Mouse (Mus musculus) left cerebral cortex, postnatal 25 days (tissue): ENCODE measurements around the gene Megf11. TPM values are rescaled to one million over a fixed set of nuclear protein-coding genes. Genes with fewer than 3 reads are reported as not detected.

Experiments used
- DNase-seq, 2 experiments: peaks; one replicate each; pipeline ENCODE4 v3.0.0; 2022; ENCODE audit warnings: low spot score in 2 of 2, mixed read lengths in 1 of 2
- intact Hi-C: fragments of 180-260 bp; cut with DNase I; formaldehyde crosslinking; loops from one replicate; pipeline ENCODE4 v1.15.1; 2025
- total RNA-seq, 2 experiments: library from RNA; stranded (reverse); gene quantifications; 2 replicates each; pipeline ENCODE4 v1.2.3; 2021

Gene Megf11
- total RNA-seq, 2 experiments from 2014 or later = 12.9 to 15.2 TPM

DNA sequence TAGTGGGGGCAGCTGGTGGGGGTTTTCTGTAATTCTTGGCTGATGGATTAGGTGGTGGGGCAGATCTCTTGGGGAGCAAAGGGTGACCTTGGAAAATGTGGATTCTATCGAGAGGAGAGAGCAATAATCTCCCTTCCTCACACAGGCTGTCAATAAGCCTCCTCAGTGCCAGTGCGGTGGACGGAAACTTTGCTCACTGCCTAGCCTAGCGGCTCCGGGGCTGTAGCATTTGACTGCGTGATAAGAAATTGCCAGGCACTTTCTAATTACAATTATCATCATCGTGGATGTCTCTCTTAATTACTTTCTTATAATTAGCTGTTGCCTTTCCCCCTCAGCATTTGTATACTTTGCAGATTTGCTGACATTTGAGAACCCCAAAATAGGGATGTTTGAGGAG, 157.7 kb downstream of the Megf11 start:
- no peak for DNase-seq
- intact Hi-C loops = no loop called here

DNA sequence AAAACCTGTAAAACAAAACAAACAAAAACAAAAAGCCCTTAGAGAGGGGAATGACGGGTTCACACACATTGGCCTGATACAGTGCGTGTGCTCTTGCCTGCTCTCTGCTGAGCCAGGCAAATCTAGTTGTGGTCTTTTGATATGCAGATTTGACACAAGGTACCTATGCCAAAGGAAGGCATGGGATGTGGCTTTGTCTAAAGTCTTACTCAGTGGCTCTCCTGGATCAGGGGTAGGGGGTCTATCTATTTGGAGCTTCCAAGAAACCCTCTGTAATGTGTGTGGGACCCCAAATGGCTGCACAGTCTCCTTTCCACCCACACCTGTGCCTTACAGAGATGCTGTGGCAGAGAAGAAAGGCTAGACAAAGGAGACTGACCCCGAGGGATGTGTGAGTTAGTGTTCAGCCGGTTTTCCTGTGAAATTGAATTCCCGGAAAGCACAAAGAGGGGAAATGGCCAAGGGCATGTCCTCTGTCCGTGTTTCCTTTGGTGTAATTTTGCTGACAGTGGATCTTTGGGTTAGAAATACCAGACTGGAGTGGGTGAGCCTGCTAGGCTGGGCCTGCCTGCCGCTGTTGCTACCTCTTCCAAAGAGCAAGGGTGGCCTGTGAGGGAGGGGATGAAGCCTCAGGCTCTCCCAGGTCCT, 161.0 kb downstream of the Megf11 start:
- intact Hi-C loops = no loop called here
- DNase-seq = no peak

DNA sequence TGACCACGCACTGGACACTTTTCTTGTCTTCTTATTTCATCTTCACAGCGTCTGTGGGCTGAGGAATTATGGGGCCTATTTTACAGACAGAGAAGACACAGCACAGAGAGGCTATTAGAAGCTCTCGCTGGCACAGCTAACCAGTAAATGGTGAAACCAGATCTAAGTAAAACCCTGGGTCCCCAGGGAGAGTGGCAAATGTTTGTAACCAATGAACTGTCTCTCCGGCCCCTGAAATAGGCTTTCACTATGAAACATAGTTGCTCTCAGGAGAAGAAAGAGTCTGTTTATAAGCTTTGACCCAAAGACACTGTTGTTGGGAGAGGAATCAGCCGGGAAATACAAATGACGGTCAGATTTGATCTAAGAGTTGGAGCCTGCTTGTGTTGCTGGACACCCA, 162.9 kb downstream of the Megf11 start:
- no peak for DNase-seq
- intact Hi-C loops = no loop called here

DNA sequence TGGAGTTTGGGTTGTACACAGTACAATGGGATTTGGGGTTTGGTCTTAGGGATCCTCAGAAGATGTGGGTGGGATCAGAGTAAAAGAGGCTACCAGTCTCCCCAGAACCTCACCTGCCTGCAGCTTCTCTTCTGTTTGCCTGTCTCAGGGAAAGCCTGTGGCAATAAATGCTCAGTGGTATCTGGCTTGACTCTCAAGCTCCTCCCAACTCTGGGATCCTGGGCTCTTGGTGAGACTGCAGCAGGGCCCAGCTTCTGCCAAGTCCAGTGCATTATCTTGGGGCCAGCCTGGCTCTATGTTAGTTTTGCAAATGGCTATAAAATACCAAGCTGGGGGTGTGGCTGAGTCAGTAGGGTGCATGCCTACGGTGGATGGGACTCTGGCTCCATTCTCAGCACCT, 165.9 kb downstream of the Megf11 start:
- no peak for DNase-seq

DNA sequence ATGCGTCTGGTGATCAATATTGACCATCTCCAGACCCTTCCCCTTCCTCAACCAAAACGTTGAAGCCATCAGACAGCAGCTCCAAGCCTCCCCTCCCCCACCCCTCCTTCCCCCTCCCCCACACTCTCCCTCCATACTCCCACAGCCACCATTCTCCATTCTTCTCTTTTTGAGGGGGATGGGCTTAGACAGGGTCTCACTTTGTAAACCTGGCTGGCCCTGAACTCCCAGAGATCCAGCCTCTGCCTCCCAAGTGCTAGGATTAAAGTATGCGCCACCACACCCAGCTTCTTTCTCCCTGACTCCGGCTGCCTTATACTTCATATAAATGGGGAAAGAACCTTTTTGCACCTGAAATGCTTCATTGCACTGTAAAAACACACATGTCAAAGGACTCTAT, 166.6 kb downstream of the Megf11 start:
- intact Hi-C loops = no loop called here
- DNase-seq = no peak

More for the DNA sequence above, 165.9 kb downstream of the Megf11 start:
- intact Hi-C loops = no loop called here

DNA sequence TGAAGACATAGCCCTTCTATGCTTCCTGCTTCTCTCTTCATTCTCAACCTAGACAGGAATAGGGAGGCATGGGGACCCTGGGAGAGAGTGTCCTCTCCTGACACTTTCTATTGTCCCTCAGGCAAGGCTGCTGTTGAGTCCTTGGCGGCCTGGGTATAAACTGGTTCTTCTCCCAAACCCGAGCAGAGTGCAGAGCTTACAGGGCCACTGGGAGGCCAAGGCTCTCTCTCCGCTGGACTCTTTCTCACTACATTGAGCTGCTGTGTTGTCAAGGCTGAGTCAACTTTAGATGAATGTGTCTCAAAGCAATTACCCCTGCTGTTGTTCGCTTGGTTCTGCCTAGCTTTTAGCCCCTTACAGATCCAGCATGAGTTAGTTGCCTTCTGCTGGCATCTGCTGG, 168.0 kb downstream of the Megf11 start:
- DNase-seq = no peak
- intact Hi-C loops = no loop called here

DNA sequence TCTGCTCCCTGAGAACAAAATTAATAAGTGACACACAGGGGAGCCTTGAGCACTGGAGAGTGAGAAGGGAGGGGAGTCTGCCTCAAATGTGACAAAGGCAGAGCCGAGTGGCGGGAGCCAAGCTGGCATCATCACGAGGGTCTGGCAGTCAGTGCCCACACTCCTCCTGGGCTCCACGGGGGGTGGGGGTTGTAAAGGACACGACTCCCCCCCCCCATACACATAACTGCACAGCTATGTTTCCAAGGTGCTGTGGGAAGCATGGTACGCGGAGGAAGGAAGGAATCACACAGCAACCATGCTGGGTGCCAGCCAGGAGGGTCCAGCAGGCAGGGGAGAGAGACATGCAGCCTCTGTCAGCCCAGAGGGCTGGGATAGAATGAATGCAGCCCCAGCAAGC, 170.2 kb downstream of the Megf11 start:
- intact Hi-C loops = no loop called here
- DNase-seq = no peak

DNA sequence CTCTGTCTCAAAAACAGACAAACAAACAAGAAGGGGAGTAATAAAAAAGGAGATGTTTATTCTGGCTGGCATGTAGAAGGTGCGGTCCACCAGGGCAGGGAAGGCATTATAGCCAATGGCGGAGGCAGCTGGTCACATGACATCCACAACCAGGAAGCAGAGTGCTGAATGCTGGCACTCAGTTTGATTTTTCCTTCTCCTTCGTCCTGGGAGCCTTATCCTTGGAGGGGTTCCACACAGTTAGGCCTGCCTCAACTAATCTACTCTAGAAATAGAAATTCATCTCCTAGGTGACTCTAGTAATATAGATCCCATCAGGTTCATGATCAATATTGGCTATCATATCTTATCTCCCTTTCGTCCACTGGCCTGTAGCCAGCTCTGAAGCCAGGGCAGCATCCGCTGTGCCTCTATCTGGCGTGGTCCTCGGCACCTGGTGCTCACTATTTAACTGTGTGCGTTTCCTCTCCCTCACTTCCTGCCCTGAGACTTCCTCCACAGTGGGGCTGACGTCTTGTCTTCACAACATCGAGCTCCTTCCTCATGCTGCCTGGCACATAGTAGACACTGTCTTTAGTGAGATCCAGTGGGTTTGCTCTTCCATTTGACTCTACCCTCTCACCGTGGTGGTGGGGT, 171.8 kb downstream of the Megf11 start:
- no peak for DNase-seq
- intact Hi-C loops = no loop called here

DNA sequence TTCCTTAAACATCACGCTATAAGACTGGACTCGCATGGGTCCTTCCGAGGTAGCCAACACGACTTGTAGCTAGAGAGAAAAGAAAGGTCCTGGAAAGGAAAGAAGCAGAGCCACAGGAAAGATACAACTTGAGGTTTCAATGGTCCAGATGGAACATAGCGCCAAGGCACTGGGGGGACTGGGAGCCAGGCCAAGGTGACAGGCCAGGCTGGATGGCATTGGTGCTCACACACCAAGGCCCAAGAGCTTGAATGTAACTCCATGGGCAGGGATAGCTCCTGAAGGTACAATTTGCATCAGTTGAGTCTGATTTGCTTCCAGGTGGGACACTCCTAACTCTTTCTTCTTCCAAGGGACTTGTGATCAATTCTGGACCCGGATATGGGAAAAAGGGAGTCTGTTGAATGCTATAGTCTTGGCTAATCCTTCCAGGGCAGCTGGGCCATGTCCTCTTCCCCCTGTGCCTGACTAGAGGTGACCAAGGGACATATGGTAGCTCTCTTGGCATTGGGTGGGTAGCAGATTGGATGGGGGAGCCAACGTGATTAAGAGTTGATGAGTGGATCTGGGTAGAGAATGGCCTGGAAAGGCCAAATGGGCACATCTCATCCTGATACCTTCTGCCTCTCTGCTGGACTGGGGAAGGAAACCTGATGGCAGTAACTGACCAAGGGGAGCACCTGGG, 172.6 kb downstream of the Megf11 start:
- no peak for DNase-seq
- intact Hi-C loops = no loop called here

DNA sequence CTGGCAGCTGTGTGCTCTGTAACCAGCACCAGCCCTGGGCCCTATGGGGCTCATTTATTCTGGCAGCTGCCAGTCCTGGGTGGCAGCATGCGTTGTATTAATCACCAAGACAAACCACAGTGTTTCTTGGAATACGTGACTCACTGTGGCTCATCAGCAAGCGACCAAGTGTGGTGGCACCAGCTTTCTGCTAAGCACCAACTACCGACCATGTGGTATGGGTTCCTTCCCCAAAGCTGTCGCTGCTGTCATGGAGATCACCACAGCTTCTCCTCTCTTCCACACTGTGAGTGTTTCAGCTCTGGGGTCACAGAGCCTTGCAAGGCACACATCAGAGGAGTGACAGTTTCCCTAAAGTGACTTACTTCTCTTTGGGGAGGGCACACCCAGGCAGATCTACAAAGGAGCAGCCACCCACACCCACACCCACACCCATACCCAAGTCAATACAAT, 178.9 kb downstream of the Megf11 start:
- intact Hi-C loops = no loop called here
- DNase-seq = peak in 1 of 2 experiments; percentile 7

DNA sequence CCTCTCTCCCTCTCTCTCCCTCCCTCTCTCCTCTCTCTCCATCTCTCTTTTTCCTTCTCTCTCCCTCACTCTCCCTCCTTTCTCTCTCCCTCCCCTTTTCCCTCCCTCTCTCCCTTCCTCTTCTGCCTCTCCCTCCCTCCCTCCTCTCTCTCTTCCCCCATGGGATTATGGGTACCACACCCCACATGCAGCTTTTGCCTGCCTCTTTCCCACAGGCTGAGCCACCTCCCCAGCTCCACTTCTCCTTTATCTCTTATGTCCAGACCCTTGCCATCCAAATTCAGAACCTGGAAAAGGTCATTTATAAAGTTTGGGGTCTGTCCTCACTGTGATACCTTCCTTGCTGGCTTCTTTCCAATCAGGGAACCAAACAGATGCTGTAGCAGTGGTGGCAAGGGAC, 180.5 kb downstream of the Megf11 start:
- DNase-seq = no peak
- intact Hi-C loops = no loop called here

DNA sequence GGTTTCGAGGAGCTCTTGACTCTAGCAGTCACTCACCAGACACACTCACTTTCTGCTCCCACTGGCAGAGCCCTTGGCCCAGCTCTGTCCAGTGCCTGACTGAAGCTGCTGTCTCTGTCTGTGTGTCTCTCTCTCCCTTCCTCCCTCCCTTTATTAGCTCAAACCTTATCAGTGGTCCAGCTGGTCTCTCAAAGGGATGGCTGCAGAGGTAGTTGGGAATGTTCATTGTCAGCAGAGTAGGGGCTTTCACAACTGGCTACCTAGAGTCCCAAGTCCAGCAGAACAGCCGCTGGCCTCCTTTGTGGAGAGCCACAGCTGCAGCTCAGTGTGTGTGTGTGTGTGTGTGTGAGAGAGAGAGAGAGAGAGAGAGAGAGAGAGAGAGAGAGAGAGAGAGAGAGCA, 180.9 kb downstream of the Megf11 start:
- intact Hi-C loops = no loop called here
- DNase-seq = no peak

DNA sequence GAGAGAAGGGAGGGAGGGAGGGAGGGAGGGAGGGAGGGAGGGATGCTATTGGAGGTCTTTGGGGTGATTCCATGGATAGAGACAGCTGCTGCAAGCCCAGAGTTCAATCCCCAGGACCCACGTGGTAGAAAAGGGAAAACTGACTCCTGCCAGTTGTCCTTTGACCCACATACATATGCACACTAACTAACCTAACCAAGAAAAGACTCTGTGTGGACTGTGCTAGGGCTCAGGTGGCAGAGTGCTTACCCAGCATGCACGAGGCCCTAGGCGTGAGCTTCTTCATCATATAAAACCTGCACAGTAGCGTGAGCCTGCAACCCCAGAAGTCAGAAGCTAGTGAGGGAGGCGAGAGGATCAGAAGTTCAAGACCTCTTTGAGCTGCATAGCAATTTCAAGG, 182.1 kb downstream of the Megf11 start:
- DNase-seq = no peak
- intact Hi-C loops = no loop called here

DNA sequence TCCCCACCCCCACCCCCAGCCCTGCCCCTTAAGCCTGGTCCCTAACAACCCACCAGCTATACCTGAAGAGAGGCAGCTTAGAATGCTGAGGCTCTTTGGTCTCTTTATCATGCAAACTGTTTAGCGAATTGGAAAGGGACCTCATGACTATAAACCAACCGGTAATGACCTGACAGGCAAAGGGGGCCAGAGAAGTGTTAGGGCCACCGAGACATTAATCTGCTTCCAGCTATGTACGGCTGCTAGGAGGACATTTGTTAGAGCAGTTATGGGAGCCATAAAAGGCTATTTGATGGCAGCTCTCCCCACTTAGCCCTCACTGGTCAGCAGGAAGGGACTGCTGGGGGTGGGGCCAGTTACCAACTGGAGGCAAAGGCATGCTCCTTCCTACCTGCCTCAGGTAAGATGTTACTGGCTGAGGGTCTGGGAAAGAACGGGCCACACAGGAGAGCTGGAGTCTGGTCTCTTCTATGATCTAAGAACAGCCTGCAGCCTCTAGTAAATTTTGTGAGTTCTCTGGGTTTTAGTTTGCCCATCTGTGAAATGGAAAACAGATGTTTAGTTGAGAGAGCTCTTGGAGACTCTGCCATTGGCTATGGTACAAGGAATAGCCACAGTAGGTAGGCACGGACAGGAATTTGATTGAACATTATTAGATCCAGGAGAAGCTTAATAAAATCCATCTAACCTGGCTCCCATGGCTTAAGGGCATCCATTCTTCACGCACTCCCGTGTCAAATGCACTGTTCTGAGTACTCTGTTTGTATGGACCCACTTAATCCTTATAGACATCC, 183.2 kb downstream of the Megf11 start:
- intact Hi-C loops = no loop called here
- no peak for DNase-seq

DNA sequence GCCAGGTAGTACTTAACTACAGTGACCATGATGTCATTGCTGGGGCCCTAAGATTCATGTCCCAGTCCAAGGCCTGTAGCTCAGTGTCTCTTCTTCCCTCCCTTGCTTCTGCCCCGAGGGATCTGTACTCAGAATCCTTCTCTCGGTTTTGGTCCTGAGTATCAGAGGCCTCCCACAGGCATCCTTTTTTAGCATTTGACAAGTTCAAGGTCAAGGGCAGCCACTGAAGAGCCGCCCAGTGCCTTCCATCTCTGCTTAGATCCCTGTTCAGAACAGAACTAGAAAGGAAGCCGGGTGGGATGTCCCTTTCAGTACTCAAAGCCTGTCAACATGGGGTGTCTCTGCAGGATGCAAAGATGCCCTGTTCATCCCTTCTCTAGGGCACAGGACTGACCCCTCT, 185.0 kb downstream of the Megf11 start:
- DNase-seq = no peak

DNA sequence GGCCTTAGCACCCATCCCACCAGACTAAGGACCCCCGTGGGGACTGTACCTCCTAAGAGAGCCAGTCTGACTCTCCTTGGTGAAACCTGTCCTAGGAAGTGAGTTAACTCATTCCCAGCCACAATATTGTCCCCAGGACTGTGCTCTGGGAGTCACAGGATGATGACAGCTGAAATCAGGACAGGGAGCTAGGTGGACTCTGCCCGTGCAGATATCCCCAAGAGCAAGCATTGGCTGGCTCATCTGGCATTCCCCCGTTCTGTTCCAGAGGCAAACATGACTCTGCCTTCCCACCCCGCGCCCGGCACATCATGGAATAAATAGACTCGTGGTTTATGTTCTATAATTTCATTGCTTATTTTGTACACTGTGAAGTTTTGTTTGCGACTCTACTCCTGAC, 185.7 kb downstream of the Megf11 start:
- no peak for DNase-seq
- intact Hi-C loops = no loop called here

More for the DNA sequence above, 185.0 kb downstream of the Megf11 start:
- intact Hi-C loops = no loop called here

DNA sequence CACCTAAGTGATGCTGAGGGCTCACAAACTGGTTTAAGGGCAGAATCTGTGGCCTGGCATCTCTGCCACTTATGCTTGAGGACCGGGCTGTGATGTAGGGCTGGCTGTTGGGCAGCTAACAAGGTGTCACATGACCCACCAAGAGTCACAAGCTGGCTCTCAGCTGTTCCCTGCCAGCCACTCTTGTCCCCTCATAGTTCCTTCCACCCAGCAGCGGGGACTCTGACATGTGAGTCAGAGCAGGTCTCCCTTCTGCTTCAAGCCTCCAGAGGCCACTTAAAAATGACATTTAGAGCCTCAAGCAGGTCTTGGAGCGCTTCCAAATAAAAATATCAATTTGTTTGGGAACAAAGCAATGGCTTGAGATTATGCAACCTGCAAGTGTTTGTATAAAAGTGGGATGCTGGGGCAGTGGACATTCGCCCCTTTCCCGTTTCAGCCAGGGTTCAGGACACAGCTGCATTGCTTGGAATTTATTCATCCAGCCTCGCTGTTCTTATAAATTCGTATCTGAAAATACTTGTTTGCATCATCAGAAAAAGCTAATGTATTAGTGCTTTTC, 187.3 kb downstream of the Megf11 start:
- intact Hi-C loops = no loop called here
- no peak for DNase-seq

DNA sequence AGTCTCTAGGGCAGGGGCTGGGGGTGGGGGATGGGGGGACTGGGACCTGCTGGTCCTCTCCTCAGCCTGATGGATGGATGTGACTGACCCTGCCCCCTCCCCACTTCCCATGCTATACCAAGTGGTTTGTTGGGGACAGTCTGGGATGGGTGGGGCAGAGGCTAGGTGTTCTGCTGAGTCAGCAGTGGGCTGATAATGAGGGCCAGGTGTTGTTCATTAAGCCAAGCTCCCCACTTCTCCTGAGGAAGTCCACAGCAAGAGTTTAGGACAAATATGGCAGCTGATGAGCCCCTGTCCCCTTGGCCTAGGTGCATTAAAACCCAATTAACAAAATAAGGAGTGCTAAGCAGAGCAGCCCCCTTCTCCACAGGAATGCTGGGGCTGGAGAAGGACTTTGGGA, 190.2 kb downstream of the Megf11 start:
- intact Hi-C loops = no loop called here
- DNase-seq = no peak

DNA sequence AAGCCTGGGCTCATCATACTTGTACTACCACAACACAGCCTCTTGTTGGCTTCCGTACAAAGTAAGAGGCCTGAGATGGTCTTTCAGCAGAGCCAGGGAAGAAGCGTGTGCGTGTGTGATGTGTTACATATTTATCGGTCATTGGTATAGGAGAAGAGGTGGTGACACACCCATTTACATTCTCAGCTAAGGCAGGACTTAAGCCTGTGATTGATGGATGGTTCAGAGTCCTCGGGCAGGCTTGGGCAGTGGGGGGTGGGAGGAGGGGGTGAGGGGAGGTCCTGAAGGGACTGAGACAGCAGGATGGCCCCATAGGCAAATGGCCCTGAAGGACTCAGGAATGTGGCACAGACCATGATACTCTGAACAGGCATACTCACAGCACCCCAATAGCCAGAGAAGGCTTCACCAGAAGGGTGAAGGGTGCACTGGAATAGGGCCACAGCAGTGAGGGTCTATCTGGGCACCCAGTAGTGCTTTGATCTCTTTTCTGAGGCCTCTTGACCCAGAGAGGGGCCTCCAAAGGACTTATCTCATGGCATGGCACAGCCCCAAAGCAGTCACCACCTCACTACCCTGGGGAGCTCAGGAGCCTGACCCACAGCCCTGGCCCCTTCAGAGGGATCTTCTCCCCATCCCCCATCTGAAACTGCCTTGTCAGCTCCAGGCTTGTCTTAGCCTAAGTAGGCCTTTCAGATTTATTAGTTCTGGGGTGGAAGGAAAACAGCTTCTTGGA, 190.9 kb downstream of the Megf11 start:
- intact Hi-C loops = no loop called here
- DNase-seq = no peak
